Comparison of ENCODE assay signal across 22 mouse cellular contexts in the genomic region with DNA sequence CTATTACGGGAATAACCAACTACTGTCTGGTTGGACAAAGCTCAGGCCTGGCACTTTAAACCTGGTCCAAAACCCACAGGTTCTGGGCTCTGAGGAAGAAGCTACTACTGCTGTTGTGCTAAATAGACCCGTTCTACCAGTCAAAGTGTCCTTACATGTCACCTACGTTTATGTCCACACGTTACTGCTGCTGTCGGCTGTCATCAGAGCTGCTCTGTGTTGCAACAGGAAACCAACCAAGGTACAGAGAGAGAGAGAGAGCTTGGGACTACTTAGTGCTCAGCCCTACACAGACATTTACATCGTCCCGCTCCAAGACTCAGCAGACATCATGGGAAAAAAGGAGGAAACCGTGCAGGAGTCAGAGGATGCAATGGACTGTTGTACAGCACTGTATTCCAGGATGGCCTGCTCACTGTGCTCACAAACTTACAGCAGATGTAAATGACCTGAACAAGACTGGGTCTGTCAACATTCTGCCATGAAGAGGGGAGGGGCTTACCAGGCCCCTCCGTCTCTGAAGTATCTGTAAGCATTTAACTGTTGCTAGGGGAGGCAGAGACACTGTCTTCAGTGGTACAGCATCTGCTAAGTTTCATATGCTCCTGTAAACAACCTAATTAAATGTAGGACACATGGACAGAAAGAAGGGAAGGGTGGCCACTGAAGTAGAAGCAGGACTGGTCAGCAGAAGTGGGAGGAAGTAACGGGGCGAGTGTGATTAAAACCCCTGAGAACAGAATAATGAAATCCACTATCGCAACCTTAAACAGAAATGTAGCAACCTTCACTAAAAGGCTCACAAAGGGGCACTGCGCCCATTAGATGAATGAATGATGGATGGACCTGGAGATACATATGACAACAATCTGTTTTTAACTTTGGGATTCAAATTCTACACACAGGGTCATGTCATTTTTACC.
DNase-seq lines count a peak whose midpoint lies in the region; ATAC-seq and TF ChIP-seq lines count a peak whose summit lies in the region.
"Had no signal": no experiment of that assay in that cellular context is flagged by ENCODE, and none has a peak within 500 bp of the region (broad histone marks: within the 10 kb centered on the region; RNA-seq: fewer than 3 reads in every experiment).

No protein-coding gene starts in this region.

- H3K27me3 ChIP-seq in heart, embryonic 10.5 days (ENCODE audit: insufficient read depth, poor library complexity, severe bottlenecking) = no peaks in the 10 kb centered on the region
- H3K27me3 ChIP-seq in embryonic facial prominence, embryonic 13.5 days = no peaks in the 10 kb centered on the region
- no peaks in the 10 kb centered on the region for H3K27me3 ChIP-seq in intestine, postnatal 0 days (replicated peaks; ENCODE audit: control insufficient read depth, insufficient read depth, low read length)
- H3K27me3 ChIP-seq: forebrain, embryonic 12.5 days; heart, embryonic 13.5 days; hindbrain, embryonic 15.5 days; lung, embryonic 15.5 days; neural tube, embryonic 12.5 days; stomach, embryonic 15.5 days had no signal

- ATAC-seq in embryonic facial prominence, embryonic 13.5 days (ENCODE audit: insufficient number of reproducible peaks, insufficient read depth, low FRiP score, low TSS enrichment, low read depth) = no peak; the same call in 1 of the 2 replicates
- ATAC-seq in hematopoietic stem cell, adult 5-6 weeks (replicated peaks in 1 of 2; ENCODE audit: insufficient read depth in 1 of 2, low FRiP score in 2 of 2, low TSS enrichment in 1 of 2, low read depth in 1 of 2, poor library complexity in 2 of 2, severe bottlenecking in 2 of 2) = peak; percentile 22 to 76; a peak in 2 of 4 replicates
- no peak for ATAC-seq in inflammation-experienced regulatory T-cells, adult 6 months
- no peak; the same call in 1 of the 2 replicates for ATAC-seq in intestine, postnatal 0 days

- TF ChIP-seq CTCF in intestine, postnatal 0 days (IDR thresholded peaks at IDR 0.05; ENCODE audit: low read depth) = no peak

- peak overlapping the region; percentile 4; the same call in 1 of the 2 replicates for H3K27ac ChIP-seq in heart, embryonic 10.5 days
- 0 out of 2 replicates have a peak overlapping the region, but pooled peaks have one; percentile 16 for H3K27ac ChIP-seq in embryonic facial prominence, embryonic 13.5 days
- no peak overlapping the region for H3K27ac ChIP-seq in intestine, postnatal 0 days (ENCODE audit: low read depth, low read length)
- H3K27ac ChIP-seq: forebrain, embryonic 12.5 days; heart, embryonic 13.5 days; hindbrain, embryonic 15.5 days; lung, embryonic 15.5 days; neural tube, embryonic 12.5 days; stomach, embryonic 15.5 days had no signal

- H3K36me3 ChIP-seq in heart, embryonic 10.5 days = no peaks in the 10 kb centered on the region
- H3K36me3 ChIP-seq in embryonic facial prominence, embryonic 13.5 days = no peaks in the 10 kb centered on the region
- no peaks in the 10 kb centered on the region for H3K36me3 ChIP-seq in intestine, postnatal 0 days (ENCODE audit: control insufficient read depth, insufficient read depth)
- H3K36me3 ChIP-seq: forebrain, embryonic 12.5 days; heart, embryonic 13.5 days; hindbrain, embryonic 15.5 days; lung, embryonic 15.5 days; neural tube, embryonic 12.5 days; stomach, embryonic 15.5 days had no signal

- no peak overlapping the region for H3K4me3 ChIP-seq in heart, embryonic 10.5 days
- no peak overlapping the region for H3K4me3 ChIP-seq in embryonic facial prominence, embryonic 13.5 days
- H3K4me3 ChIP-seq in intestine, postnatal 0 days (ENCODE audit: low read depth, low read length) = no peak overlapping the region
- H3K4me3 ChIP-seq: forebrain, embryonic 12.5 days; heart, embryonic 13.5 days; hindbrain, embryonic 15.5 days; lung, embryonic 15.5 days; neural tube, embryonic 12.5 days; stomach, embryonic 15.5 days had no signal

- H3K4me1 ChIP-seq in heart, embryonic 10.5 days = peaks cover 18% of the 10 kb centered on the region; the same call in 1 of the 2 replicates
- H3K4me1 ChIP-seq in embryonic facial prominence, embryonic 13.5 days = peaks cover 20% of the 10 kb centered on the region
- H3K4me1 ChIP-seq in intestine, postnatal 0 days (replicated peaks; ENCODE audit: control insufficient read depth, insufficient read depth, low read length) = no peaks in the 10 kb centered on the region
- H3K4me1 ChIP-seq: forebrain, embryonic 12.5 days; lung, embryonic 15.5 days; neural tube, embryonic 12.5 days; stomach, embryonic 15.5 days had no signal

- WGBS in heart, embryonic 10.5 days = 79% methylated on average over 13 of the region's 13 CpGs
- WGBS in embryonic facial prominence, embryonic 13.5 days = 75% methylated on average over 13 of the region's 13 CpGs
- WGBS in intestine, postnatal 0 days = 85% methylated on average over 13 of the region's 13 CpGs

- H3K9ac ChIP-seq in embryonic facial prominence, embryonic 13.5 days = no peak overlapping the region
- H3K9ac ChIP-seq in intestine, postnatal 0 days (ENCODE audit: low read depth, low read length) = no peak overlapping the region
- H3K9ac ChIP-seq: forebrain, embryonic 12.5 days; heart, embryonic 13.5 days; hindbrain, embryonic 15.5 days; lung, embryonic 15.5 days; neural tube, embryonic 12.5 days; stomach, embryonic 15.5 days had no signal

- DNase-seq in heart, embryonic 10.5 days (ENCODE audit: low spot score) = no peak
- DNase-seq in heart, adult 9 months (ENCODE audit: low spot score in 2 of 2) = no peak
- peak; percentile 45 for DNase-seq in 416B (ENCODE audit: low read depth)
- DNase-seq in adrenal gland, postnatal 14 days = no peak
- DNase-seq: cerebellum, adult 8-10 months; gastrocnemius, postnatal 36 days; kidney, adult 11 months; layer of hippocampus, postnatal 36 days; lung, postnatal 4 days; thymus, adult 18-20 months; thymus, postnatal 4 days had no signal

- H3K9me3 ChIP-seq in heart, embryonic 10.5 days = no peaks in the 10 kb centered on the region
- H3K9me3 ChIP-seq in embryonic facial prominence, embryonic 13.5 days = no peaks in the 10 kb centered on the region
- no peaks in the 10 kb centered on the region for H3K9me3 ChIP-seq in intestine, postnatal 0 days (ENCODE audit: control insufficient read depth)
- H3K9me3 ChIP-seq: forebrain, embryonic 12.5 days; heart, embryonic 13.5 days; hindbrain, embryonic 15.5 days; lung, embryonic 15.5 days; neural tube, embryonic 12.5 days; stomach, embryonic 15.5 days had no signal

- H3K4me2 ChIP-seq in embryonic facial prominence, embryonic 13.5 days = no peak overlapping the region
- H3K4me2 ChIP-seq in intestine, postnatal 0 days (replicated peaks; ENCODE audit: low read depth) = no peak overlapping the region
- H3K4me2 ChIP-seq: forebrain, embryonic 12.5 days; heart, embryonic 13.5 days; hindbrain, embryonic 15.5 days; lung, embryonic 15.5 days; midbrain, embryonic 11.5 days; neural tube, embryonic 12.5 days; stomach, embryonic 15.5 days had no signal

Comparison
In these comparisons a context has a peak if more than half of its experiments do, and no peak if none do; other contexts are left out.
1. ATAC-seq: peak in hematopoietic stem cell, adult 5-6 weeks (2 of 2); none in embryonic facial prominence, embryonic 13.5 days (single experiment), inflammation-experienced regulatory T-cells, adult 6 months (single experiment) and intestine, postnatal 0 days (single experiment).